Mouse (Mus musculus) liver, embryonic 14.5 days (tissue): ENCODE measurements around the gene Ppib.

Experiments used
- CTCF ChIP-seq: IDR thresholded peaks from 2 replicates; pipeline ENCODE4 v1.5.1; 2016; ENCODE audit warnings: antibody characterized with exemption, low read depth, control low read depth
- EP300 ChIP-seq: IDR thresholded peaks from 2 replicates; pipeline ENCODE4 v1.6.1; 2016; ENCODE audit warnings: antibody characterized with exemption, low read depth

GRCm38 (mm10) chr9:66052731-66053130 lies 7.3 kb upstream of the Ppib start:
- TF ChIP-seq CTCF (no peak), EP300 (no peak)
